Mouse (Mus musculus): ENCODE data around the gene Sp3. TPM values are rescaled to one million over a fixed set of nuclear protein-coding genes. Genes with fewer than 3 reads are reported as not detected.

Gene Sp3
- total and polyA plus RNA-seq, 3 experiments: 27.8 to 299 (median 34.9) TPM

- H3K9ac ChIP-seq (ENCODE audit: control insufficient read depth, low read depth, low read length, poor library complexity, severe bottlenecking): no peak overlapping the region
- peaks cover 3 to 4% of the 10 kb centered on the region in 2 experiments; a peak in 3 of 4 replicates for H3K4me1 ChIP-seq (ENCODE audit: control insufficient read depth in 1 of 2, insufficient read depth in 2 of 2, low read length in 2 of 2)
- H3K4me3 ChIP-seq (ENCODE audit: control insufficient read depth in 1 of 2, insufficient read depth in 1 of 2, low read depth in 2 of 2, low read length in 2 of 2): no peak overlapping the region
- no peaks in the 10 kb centered on the region for H3K9me3 ChIP-seq (replicated peaks; ENCODE audit: insufficient read depth, low read length)
- TF ChIP-seq TBP (IDR thresholded peaks at IDR 0.05; ENCODE audit: low read depth, low read length): no peak
- TF ChIP-seq BHLHE40 (IDR thresholded peaks at IDR 0.05; ENCODE audit: borderline replicate concordance, low read depth, low read length): no peak
- TF ChIP-seq SMC3 (IDR thresholded peaks at IDR 0.05; ENCODE audit: low read depth, low read length): no peak
- TF ChIP-seq EP300 (IDR thresholded peaks at IDR 0.05; ENCODE audit: low read depth in 1 of 2, low read length in 2 of 2): 0 out of 4 replicates have a peak, but pooled peaks of 1 of the 2 experiments have one; percentile 10
- H3K36me3 ChIP-seq (ENCODE audit: control insufficient read depth in 1 of 2, insufficient read depth in 2 of 2, low read length in 2 of 2): peaks cover 0 to 5% of the 10 kb centered on the region in 2 experiments; a peak in 2 of 4 replicates
- H3K27me3 ChIP-seq (ENCODE audit: control insufficient read depth in 1 of 2, insufficient read depth in 2 of 2, low read length in 2 of 2): no peaks in the 10 kb centered on the region
- no peaks in the 10 kb centered on the region for H3K79me2 ChIP-seq (ENCODE audit: control insufficient read depth, insufficient read depth, low read length, poor library complexity)
- no peak overlapping the region for H3K27ac ChIP-seq (ENCODE audit: control insufficient read depth, low read depth, low read length)
- DNase-seq (ENCODE audit: low read depth, low spot score): no peak
Observed at GRCm38 (mm10) chr2:72898094-72898781, 82.0 kb downstream of the Sp3 start.

- Histone ChIP-seq H3K27me3 (ENCODE audit: control insufficient read depth in 1 of 2, insufficient read depth in 2 of 2, low read length in 2 of 2) (peaks cover 0 to 9% of the 10 kb centered on the region in 2 experiments; a peak in 2 of 4 replicates), H3K4me1 (ENCODE audit: control insufficient read depth in 1 of 2, insufficient read depth in 2 of 2, low read length in 2 of 2) (no peaks in the 10 kb centered on the region), H3K36me3 (ENCODE audit: control insufficient read depth in 1 of 2, insufficient read depth in 2 of 2, low read length in 2 of 2) (no peaks in the 10 kb centered on the region), H3K9ac (ENCODE audit: control insufficient read depth, low read depth, low read length, poor library complexity, severe bottlenecking) (no peak overlapping the region), H3K79me2 (ENCODE audit: control insufficient read depth, insufficient read depth, low read length, poor library complexity) (no peaks in the 10 kb centered on the region), H3K27ac (ENCODE audit: control insufficient read depth, low read depth, low read length) (no peak overlapping the region), H3K4me3 (ENCODE audit: control insufficient read depth in 1 of 2, insufficient read depth in 1 of 2, low read depth in 2 of 2, low read length in 2 of 2) (no peak overlapping the region), H3K9me3 (replicated peaks; ENCODE audit: insufficient read depth, low read length) (no peaks in the 10 kb centered on the region)
- DNase-seq (ENCODE audit: low read depth, low spot score): no peak
- no peak for TF ChIP-seq ZKSCAN1 (IDR thresholded peaks at IDR 0.05; ENCODE audit: low read depth, low read length)
- TF ChIP-seq HCFC1 (IDR thresholded peaks at IDR 0.05; ENCODE audit: low read depth, low read length): no peak
- no peak for TF ChIP-seq GATA1 (IDR thresholded peaks at IDR 0.05; ENCODE audit: low read depth, low read length)
- no peak for TF ChIP-seq CTCF (IDR thresholded peaks at IDR 0.05 in 2 of 3, conservative IDR thresholded peaks at IDR 0.05 in 1 of 3; ENCODE audit: control insufficient read depth in 1 of 3, insufficient read depth in 1 of 3, low read depth in 2 of 3, low read length in 3 of 3, poor library complexity in 1 of 3, severe bottlenecking in 1 of 3)
- TF ChIP-seq RAD21 (IDR thresholded peaks at IDR 0.05; ENCODE audit: low read depth, low read length): no peak
- no peak for TF ChIP-seq ZC3H11A (IDR thresholded peaks at IDR 0.05; ENCODE audit: low read depth, low read length)
- no peak for TF ChIP-seq ZNF384 (IDR thresholded peaks at IDR 0.05; ENCODE audit: low read depth, low read length)
- no peak for TF ChIP-seq POLR2A (IDR thresholded peaks at IDR 0.05; ENCODE audit: control insufficient read depth in 1 of 2, insufficient read depth in 1 of 2, low read depth in 1 of 2, low read length in 2 of 2, poor library complexity in 1 of 2)
- TF ChIP-seq MAX (IDR thresholded peaks at IDR 0.05; ENCODE audit: low read length): no peak
- TF ChIP-seq SIN3A (IDR thresholded peaks at IDR 0.05; ENCODE audit: low read length): no peak
- no peak for TF ChIP-seq JUND (IDR thresholded peaks at IDR 0.05; ENCODE audit: low read depth, low read length)
- TF ChIP-seq CHD2 (IDR thresholded peaks at IDR 0.05; ENCODE audit: low read length): no peak
- no peak for TF ChIP-seq EP300 (IDR thresholded peaks at IDR 0.05; ENCODE audit: low read depth in 1 of 2, low read length in 2 of 2)
Observed at GRCm38 (mm10) chr2:72889806-72890205, 90.4 kb downstream of the Sp3 start.

Other genes starting within 250 kb of the Sp3 start
- gene Gm11084, start 6.3 kb upstream of the Sp3 start, total RNA-seq (2012; rRNA removed): not detected in 2 replicates
- not detected for gene Gm11084, start 6.3 kb upstream of the Sp3 start, polyA plus RNA-seq (2012; ENCODE audit: insufficient read depth in 1 of 2, insufficient read length in 2 of 2, low read depth in 1 of 2, low replicate concordance in 2 of 2, missing spikeins in 1 of 2)
- 69.7 and 75.8 TPM in 2 replicates for gene Ola1, start 238.5 kb upstream of the Sp3 start, total RNA-seq (2012; rRNA removed)
- gene Ola1, start 238.5 kb upstream of the Sp3 start, polyA plus RNA-seq (2012; ENCODE audit: insufficient read depth in 1 of 2, insufficient read length in 2 of 2, low read depth in 1 of 2, low replicate concordance in 2 of 2, missing spikeins in 1 of 2): 10 to 100 TPM in 1 of 2 experiments, not detected in 1; 86.0 TPM